Mouse (Mus musculus) brain, embryonic 18.5 days (tissue): Measurements from ENCODE around the gene Srxn1.

Experiments used
- DNase-seq: peaks from one replicate; pipeline ENCODE4 v3.0.0-alpha.2; 2012; ENCODE audit warnings: low read depth, low spot score

Srxn1 gene

DNA sequence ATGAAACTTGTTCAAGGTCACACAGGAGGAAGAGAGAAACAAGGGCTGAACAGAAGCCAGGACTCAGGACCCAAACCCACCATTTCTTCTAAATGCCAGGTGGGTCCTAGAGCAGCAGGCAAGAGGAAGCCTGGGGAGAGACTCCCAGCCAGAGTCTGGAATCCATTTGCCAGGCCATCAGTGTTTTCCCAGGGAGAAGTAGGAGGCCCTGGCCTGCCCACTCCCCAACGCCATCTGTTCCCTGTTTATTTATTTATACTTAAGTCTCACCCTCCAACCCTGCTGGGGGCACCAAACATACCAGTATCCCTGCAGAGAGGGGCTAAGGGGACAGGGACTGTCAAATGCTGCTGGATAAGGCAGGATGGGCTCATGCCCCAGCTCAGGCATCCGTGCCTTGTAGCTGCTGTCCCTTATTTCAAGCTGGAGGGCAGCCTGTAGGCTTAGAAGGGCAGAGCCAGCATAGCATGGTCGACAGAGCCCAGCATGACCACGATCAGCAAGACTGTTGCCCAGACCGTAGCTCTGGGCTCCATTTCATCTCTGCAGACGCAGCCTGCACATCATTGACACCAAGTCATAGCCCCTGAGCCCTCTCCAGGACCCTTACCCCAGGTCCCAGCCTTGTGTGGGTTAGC lies 14.0 kb downstream of the Srxn1 start:
- no peak for DNase-seq

DNA sequence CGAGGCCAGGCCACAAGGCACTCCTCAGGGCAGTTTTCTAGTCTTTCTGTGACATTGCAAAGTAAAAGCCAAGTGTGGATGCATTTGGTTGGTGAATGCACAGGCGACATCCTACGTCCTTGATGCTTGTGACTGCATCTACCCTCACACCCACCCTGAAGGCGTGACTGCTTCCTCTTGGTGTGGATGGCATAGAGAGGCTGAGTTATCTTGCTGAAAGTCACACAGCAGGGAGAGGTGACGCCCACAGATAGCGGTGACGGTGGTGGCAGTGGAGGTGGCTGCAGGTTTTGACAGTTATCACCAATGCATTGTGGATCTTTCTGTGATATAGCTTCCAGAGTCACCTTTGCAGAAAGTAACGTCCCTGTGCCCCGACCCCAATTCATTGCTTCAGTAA lies 17.6 kb downstream of the Srxn1 start:
- no peak for DNase-seq

DNA sequence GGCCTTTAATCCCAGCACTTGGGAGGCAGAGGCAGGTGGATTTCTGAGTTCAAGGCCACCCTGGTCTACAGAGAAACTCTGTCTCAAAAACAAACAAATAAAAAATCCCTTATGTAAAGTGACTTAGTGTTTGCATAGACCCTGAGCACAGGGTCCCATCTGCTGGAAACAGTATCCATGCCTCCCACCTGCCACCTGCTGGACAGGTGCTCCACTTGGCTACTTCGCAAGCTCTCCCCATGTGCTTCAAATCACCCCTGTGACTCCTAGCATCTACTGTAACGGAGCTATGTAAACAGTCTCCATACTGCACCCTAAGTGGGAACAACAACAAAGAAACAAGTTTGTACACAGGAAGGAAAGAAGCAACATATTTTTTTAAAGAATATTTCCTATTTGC lies 23.3 kb downstream of the Srxn1 start:
- no peak for DNase-seq

DNA sequence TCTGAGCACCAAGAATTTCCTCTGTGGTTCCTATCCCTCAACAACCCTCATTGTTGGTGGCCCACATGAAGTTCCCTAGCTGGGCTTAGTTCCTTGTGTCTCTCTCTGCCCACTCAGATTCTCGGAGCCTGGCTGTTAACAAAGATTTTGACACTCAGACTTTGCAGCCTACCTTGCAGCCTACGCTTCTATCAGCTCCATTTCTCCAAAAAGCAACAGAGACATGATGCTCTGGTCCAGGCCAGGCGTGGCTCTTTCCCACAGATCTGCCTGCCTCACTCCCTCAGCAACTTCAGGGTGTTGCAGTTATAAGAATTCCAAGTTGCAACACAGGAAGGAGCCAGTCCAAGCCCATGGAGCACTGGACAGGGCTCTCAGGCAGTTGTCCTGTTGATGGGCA lies 24.5 kb downstream of the Srxn1 start:
- DNase-seq, result no peak

DNA sequence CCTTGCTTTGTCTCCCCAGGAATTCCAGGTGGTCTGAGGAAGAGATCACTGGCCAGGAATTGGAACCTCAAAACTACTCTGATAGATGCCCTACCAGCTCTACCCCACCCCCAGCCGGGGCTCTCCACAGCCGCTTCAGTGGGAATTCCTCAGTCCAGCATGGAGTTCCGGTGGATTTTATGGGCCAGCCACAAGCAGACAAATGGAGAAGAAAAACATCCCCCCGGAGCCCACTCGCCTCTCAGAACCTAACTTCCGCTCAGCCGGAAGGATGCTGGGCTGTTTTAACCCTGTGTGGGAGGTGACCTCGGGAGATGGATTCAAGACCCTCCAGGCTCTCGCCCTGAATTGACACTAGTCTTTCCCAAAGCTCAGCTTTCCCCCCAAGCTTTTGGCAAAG lies 26.7 kb downstream of the Srxn1 start:
- DNase-seq, result no peak

DNA sequence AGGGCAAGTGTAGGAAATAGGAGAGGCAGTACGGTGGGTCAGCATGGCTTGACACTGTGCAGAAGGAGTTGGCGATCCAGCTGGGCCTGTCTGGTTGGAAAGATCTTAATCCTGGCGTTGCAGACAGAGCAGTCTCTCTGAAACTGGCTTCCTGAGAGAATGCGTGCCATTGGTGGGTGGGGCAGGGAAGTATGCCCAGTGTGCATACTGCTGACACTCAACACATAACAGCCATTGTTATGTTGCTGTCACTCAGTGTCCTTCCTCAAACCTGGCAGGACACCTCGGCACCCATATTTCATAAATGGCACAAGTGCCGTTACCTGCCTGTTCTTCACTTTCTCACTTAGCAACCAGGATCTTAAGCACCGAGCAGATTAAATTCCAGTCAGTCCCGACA lies 27.4 kb downstream of the Srxn1 start:
- DNase-seq, result no peak

DNA sequence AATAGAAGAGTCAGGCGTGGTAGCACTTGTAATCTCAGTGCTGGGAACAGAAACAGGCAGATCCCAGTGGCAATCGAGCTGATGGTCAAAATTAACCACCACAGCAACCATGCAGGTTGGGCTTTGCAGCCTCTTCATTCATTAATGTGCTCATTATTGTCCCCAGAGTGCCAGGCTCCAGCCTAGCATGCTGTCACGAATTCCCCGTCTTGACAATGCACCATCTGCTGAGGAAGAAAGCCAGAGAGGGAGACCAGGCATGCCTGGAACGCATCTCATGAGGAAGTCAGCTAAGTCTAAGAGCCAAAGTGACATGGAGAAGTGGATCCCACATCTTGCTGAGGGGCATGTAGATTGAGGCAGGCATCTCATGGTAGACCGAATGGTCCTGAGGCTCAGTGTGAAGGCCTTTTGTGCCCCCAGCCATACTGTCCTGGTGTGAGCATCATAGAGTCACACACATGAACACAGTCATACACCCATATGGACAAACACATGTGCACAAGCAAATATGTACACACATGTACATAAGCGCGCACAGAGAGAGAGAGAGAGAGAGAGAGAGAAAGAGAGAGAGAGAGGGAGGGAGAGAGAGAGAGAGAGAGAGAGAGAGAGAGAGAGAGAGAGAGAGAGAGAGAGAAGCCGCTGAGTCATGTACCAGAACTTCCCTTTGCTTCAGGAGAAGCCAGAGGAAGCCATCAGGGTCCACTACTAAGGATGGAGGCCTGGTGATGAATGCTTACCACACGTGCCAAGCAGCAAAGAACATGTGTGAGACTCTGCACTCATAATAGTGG lies 34.1 kb downstream of the Srxn1 start:
- DNase-seq, result no peak

DNA sequence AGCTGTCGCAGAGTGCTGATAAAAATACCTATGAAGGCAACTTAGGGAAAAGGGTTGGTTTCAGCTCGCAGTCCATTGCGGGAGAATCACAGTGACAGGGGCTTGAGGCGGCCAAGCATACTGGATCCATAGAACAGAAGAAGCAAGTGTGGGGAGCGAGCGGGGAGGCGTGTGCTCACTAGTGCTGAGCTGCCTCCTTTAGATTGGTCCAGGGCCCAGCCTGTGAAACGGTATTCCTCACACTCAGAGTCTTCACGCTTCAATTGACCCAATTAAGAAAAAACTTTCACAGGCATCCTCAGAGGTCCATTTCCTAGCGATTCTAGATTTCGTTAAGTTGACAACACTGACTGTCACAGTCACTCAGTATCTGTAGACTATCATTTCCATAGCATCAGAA lies 35.6 kb downstream of the Srxn1 start:
- no peak for DNase-seq

DNA sequence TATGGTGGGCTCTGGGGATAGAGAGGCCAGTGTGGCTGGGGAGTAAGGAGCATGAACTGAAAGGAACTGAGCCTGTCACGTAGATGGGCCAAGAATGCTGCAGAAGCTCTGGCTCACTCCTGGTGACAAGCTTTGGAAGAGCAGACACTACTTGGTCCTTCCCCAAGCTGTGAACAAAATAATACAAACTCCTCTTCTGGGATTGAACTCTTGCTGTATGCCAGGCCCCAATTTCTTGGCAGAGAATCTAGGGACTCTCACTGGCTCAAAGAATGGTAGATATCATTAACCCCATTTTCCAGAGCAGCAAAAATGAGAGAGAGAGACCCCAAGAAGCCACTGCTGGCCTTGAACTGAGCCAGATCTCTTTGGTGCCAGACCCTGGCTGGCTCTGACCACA lies 36.2 kb downstream of the Srxn1 start:
- DNase-seq, result no peak

DNA sequence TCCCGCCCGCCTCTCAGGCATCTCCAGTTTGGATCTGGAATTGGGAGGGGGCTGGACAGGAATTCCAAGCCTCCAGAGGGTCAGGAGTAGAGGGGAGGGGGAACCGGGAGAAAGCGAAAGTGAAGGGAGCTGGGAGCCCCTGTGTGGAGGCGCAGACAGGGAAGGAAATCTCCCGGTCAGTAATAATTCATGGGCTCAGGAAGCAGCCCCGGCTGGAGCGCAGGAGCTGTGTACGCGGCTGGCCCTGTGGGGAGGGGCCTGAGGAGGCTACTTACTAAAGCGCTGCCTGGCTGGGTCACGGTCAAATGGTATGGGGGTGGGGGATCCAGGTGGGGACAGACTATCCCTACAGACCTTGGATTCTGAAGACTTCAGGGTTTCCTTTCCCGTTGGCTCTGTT lies 36.7 kb downstream of the Srxn1 start:
- no peak for DNase-seq

DNA sequence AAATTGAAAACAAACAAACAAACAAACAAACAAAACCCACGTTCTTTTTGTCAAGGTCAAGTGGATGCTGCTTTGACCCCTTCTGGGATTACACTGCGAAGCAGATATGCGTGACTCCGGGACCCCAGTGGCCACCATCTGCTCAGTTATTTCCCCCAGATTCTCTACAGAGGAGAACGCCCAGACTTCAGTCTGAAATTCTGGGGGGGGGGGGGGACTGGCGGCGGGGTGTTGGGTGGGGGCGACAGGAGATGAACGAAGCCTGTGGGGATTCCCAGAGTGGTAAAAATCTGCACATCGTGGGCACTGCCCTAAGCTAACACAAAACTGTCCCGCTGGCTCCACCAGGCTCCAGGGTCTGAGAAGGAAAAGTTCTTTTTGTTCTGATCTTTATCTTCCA lies 37.3 kb downstream of the Srxn1 start:
- DNase-seq, result no peak

DNA sequence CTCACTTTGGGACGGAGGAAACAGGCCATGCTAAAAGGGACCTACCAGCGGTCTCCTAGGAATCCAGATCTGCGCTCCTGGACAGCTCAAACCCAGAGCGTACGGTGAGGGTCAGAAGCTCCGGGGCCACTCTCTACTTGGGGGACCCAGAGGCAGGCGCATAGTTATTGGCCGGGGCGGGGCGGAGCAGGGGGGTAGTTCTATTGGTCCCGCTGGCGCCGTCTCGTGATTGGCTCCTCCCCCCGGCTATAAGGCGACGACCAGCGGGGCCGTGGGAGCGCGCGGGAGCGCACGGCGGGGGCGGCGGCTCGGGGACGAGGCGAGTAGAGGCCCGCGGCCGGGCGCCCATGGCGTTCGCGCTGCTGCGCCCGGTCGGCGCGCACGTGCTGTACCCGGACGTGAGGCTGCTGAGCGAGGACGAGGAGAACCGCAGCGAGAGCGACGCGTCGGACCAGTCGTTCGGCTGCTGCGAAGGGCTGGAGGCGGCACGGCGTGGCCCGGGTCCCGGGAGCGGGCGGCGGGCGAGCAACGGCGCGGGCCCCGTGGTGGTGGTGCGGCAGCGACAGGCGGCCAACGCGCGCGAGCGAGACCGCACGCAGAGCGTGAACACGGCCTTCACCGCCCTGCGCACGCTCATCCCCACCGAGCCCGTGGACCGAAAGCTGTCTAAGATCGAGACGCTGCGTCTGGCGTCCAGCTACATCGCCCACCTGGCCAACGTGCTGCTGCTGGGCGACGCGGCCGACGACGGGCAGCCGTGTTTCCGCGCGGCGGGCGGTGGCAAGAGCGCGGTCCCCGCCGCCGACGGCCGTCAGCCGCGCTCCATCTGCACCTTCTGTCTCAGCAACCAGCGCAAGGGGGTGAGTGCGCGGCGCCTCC lies 38.2 kb downstream of the Srxn1 start, which contains the start of gene Tcf15:
Gene Tcf15 (plus strand): TSS at position 283 of the 879 bp plus-strand sequence.
- DNase-seq, result no peak

DNA sequence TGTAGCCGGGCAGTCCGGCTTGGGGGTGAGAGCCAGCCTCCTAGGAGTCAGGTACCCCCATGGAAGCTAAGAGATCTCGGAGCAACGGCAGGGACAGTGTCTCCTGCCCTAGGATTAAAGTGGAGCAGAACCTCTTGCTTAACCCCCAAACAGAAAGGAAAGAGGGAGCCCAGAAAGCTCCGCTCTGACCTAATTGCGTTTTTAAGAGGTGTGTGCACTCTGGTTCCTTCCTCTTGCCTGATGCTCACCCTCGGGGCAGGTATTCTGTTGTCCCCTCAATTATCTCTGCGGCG lies 38.8 kb downstream of the Srxn1 start:
- no peak for DNase-seq

DNA sequence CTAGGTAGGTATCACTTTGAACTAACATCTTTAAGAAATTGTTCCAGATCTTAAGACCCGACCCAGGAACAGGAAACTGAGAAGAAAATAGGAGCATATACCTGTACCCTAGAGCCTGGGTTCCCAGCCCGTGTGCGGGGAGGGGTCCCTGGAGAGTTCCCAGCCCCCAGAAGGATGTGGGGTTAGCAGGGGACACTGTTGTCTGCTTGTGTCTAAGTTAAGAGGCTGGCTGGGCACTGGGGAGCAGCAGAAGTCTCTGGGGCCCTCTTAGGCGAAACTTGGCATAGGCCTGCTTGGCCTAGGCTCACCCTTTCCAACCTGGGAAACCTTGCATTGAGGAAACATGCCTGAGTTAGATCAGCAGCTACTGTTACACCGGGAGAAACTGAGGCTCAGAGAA lies 39.2 kb downstream of the Srxn1 start:
- DNase-seq, result no peak

DNA sequence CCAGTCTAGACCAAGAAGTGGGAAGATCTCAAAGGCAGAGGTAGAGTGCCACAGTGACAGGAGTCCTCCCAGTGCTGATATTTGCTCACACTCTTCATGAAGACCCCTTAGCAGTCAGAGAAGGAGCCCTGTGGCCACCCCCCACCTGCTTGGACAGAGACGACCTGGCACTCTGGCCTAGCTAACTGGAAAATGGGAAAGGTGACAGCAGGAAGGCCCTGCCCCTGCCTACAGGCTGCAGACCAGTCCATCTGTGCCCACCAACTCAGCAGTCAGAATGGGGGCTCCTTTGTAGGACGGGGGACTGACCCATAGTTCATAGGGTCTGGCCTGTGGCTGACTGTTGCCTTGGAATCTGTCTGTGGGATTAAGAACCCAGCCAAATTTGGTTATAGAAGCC lies 40.4 kb downstream of the Srxn1 start:
- DNase-seq, result no peak

DNA sequence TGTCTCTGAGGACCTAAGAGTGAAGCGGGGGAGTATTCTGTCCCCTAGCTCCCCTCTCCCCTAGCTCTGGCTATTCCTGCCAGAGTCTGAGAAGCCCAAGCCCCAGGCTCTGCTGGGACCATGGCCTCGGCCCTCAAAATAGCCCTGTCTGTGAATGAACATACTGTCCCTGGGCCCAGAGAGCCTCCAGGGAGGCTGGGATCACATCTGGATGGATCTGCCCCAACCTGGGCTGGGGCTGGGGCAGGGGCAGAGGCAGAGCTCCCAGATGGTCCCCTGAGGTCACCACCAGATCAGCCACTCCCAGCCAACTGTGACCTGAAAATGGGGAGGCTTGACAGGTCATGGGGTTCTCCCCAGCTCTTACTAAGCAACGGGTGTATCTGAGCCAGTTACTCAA lies 41.8 kb downstream of the Srxn1 start:
- DNase-seq, result no peak

DNA sequence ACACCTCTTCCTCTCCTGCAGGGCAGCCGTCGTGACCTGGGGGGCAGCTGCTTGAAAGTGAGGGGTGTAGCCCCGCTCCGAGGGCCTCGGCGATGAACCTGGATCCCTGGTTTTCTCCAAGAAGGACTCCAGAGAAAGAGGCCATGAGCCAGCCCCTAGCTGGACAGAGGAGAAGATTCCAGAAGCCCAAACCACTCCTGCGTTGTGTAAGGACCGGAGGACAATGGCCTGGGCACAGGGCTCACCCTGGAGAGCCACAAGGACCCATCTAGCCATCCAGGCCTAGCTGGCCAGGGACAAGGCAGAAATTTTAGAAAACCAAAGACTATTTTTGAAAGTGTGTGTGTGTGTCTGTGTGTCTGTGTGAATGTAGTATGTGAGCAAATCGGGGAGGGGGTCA lies 43.4 kb downstream of the Srxn1 start:
- DNase-seq, result no peak

DNA sequence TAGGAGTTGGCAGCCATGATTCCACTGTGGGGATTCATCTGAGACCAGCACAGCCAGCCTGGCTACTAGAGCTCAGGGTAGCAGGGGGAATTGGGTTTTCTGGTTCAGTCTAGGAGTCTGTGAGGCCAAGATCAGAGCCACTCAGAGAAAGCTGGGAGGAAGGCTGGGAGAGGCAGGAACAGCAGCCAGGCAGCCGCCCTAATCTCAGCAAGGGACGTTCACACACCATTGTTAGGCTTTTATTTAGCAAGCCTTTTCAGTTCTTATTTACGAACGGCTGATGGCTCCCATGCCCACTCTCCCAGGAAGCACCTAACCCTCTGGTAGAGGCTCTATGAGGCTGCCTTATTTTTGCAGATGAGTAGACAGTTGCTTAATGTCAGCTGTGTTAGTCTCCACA lies 44.6 kb downstream of the Srxn1 start:
- no peak for DNase-seq

DNA sequence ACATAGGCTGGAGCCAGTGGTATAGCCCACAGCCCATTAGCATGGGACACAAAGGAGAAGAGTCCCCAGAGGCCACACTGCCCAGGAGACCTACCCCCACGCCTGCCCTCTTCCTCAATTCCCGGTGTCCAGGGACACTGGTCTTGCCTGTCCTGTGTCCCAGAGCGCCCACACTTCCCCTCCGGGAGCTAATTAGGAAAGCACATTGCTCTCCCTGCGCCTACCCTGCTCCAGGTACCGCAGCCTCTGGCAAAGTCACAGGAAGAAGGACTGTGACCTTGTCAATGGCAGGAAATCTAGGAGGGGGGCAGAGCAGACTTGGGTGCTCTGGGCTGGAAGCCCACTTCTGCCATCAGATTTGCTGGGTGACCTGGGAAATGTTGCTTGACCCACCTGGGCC lies 45.1 kb downstream of the Srxn1 start:
- DNase-seq, result no peak

DNA sequence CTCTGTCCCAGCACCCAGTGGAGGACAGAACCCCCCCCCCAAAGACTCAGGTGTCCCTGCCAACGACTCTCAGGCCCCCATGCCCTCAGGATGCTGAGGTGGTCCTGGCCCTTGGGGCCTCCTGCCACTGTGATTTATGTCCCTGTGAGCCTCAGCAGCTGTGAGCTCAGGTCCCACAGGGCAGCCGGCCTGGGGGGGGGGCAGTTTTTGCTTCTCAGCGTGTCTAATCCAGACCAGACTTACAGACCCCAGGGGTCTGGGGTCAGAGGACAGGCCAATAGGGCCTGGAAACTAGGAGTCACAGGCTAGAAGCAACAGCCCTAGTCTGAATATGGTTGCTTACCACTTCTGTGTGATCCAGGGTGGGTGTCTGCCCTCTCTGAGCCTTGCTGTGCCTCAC lies 48.0 kb downstream of the Srxn1 start:
- DNase-seq, result no peak

DNA sequence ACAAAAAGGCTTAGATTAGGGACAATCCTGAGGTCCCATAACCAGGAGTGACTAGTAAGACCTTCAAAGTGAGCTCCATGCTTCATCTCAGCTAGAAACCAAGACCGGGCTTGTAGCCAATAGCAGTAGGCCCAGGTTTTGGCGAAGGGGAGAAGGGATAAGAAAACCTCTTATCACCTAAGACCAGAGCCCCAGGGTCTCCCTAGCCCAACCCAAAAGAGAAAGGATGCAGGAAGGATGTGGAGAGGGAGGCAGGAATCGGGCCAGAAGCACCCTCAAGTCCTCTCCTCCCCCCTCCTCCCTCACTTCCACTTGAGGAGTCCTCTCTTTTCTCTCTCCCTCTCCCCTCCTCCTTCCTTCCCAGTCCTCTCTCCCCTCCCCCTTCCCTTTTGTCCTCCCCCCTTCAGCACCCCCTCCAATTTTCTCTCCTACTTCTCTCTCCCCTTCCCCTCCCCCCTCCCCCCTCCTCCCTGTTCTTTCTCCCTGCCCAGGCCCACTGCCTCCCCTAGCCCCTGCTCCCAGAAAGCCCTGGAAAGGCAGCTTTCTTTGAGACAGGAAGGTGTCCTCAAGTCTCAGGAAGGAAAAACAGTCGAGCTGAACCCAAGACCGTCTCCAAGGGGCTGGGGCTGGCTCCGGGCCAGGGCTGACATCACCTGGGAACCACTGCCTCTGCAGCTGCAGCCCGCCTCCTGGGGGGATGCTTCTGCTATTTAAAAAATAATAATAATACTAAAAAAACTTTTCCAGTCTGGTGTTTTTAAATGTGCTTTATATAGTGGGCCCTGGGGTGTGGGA lies 50.3 kb downstream of the Srxn1 start:
- no peak for DNase-seq

DNA sequence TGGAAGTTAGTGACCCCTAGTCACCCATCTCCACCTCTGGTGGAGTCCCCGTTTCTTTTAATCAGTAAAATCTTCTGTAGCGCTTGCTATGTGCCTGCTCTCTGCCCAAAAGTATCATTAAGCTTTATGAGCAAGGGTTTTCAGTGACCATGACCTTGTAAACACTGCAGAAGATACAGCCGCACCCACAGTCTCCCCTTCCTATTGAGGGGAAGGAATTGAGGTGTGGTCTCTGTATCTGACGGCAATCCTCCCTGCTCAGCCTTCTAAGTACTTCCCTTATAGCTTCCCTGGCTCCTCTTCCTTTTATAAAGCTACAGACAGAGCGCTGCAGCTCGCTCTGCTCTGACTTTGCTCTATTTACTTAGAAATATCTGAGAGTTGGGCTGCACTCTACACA lies 51.2 kb downstream of the Srxn1 start:
- no peak for DNase-seq
